Mouse (Mus musculus): ENCODE measurements around the gene Traf4. TPM values are rescaled to one million over a fixed set of nuclear protein-coding genes. Genes with fewer than 3 reads are reported as not detected.

Traf4 gene
- polyA plus RNA-seq (2021; fragmentation: Nextera tagmentation) = 3.4 and 8.9 TPM in 2 replicates
- long read RNA-seq, experiment 1, transcript Traf4-201 (7 exons, 2,078 nt) = major isoform, 33 of 46 reads
- long read RNA-seq, experiment 1, partial matches to known transcripts = 3 of 46 reads
- long read RNA-seq, experiment 1, other reads (novel, unspliced or antisense) = 10 of 46 reads
- long read RNA-seq, experiment 2, partial matches to known transcripts = 2 of 6 reads
- long read RNA-seq, experiment 2, other reads (novel, unspliced or antisense) = 0 of 6 reads

GRCm38 (mm10) chr11:78164924-78165760 is at the start of gene Traf4:
Gene Traf4, minus strand, starts transcription at chr11:78165589.

GRCm38 (mm10) chr11:78193113-78193512 is 27.7 kb upstream of the Traf4 start, which contains the start of gene Proca1:
Gene Proca1, plus strand, starts transcription at chr11:78193392.

GRCm38 (mm10) chr11:78188331-78189233 is 23.2 kb upstream of the Traf4 start, which contains the start of gene Rab34:
Gene Rab34, plus strand, starts transcription at chr11:78188430.

DNA sequence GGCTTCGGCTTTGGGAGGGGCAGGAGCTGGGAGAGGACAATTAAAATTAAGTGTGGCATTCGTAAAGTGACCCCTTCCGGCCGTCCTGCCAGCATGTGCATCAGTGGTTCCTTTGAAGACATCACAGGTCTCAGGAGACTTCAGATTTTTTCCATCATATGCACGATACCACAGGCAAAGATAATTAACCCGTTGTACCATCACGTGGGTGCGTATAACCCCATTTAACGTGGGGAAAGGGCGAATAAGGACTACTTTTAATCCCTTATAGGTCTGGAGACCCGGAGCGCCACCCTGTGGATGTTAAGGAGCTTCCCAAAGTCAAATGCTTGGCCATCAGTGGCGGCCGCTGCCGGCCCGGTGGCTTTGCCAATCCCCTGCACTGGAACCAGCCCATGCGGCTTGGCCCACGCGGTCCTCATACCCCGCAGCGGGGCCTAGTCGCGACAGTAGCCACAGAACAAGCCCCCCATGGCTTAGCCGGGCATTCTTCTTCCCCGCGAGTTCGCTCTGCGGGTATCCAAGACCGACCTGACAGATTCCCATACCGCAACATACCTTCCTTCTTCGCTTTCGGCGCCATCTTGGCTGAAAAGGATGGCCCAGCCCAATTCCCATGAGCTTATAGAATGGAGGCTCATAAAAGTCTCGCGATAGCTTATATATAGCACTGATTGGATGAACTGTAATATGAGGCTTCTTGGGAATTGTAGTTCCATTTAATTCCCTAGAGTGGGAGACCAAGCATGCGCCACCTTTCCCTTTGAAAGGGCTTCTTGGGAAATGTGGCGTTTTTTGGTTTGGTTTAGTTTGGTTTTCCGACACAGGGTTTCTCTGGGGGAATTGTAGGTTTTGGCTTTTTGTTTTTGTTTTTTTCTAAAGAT is 17.8 kb upstream of the Traf4 start, which contains the start of gene Rpl23a:
Gene Rpl23a, minus strand, starts transcription at position 624 of the 884 bp plus-strand sequence.

DNA sequence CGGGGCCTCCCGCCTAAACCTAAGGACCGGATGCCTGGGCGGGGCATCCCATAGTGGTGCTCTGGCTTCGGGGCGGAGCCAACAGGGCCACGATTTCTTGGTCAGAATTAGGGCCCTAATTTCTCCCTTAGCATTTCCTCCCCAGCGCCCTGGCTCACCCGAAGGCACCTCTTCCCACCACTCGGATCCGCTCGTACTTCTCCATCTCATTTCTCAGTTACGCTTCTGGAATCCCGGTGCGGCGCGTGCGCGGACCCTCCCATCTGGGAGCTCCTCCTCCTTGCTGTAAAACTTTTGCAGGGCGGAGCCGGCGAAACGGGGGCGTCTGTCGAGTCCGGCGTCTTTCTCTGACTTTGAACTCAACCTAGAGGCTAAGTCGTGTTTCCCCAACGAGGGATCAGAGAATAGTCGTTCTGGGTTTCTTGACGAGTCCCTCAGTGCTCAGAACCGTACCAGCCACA is 11.0 kb upstream of the Traf4 start, which contains the start of the genes Nek8 and Tlcd1:
Gene Nek8, minus strand, starts transcription at position 274 of the 461 bp plus-strand sequence.
Gene Tlcd1, plus strand, starts transcription at position 310 of the 461 bp plus-strand sequence.

Other genes starting within 250 kb of the Traf4 start
- gene Sez6, start 234.8 kb downstream of the Traf4 start, polyA plus RNA-seq (2021; fragmentation: Nextera tagmentation) = 25.6 and 123 TPM in 2 replicates
- 5.7 and 6.3 TPM in 2 replicates for gene Phf12, start 182.8 kb downstream of the Traf4 start, polyA plus RNA-seq (2021; fragmentation: Nextera tagmentation)
- 8.0 and 8.2 TPM in 2 replicates for gene Dhrs13, start 133.3 kb downstream of the Traf4 start, polyA plus RNA-seq (2021; fragmentation: Nextera tagmentation)
- 89.7 and 90.8 TPM in 2 replicates for gene Flot2, start 127.7 kb downstream of the Traf4 start, polyA plus RNA-seq (2021; fragmentation: Nextera tagmentation)
- 11.0 and 13.0 TPM in 2 replicates for gene Eral1, start 85.2 kb downstream of the Traf4 start, polyA plus RNA-seq (2021; fragmentation: Nextera tagmentation)
- gene Fam222b, start 70.9 kb downstream of the Traf4 start, polyA plus RNA-seq (2021; fragmentation: Nextera tagmentation) = 8.8 and 12.2 TPM in 2 replicates
- 1.9 TPM in 2 replicates for gene Nek8, start 11.1 kb upstream of the Traf4 start, polyA plus RNA-seq (2021; fragmentation: Nextera tagmentation)
- 38.5 and 43.5 TPM in 2 replicates for gene Tlcd1, start 11.1 kb upstream of the Traf4 start, polyA plus RNA-seq (2021; fragmentation: Nextera tagmentation)
- 870 and 1,461 TPM in 2 replicates for gene Rpl23a, start 18.0 kb upstream of the Traf4 start, polyA plus RNA-seq (2021; fragmentation: Nextera tagmentation)
- 14.8 and 17.6 TPM in 2 replicates for gene Rab34, start 22.8 kb upstream of the Traf4 start, polyA plus RNA-seq (2021; fragmentation: Nextera tagmentation)
- gene Proca1, start 27.8 kb upstream of the Traf4 start, polyA plus RNA-seq (2021; fragmentation: Nextera tagmentation) = 5.5 and 6.3 TPM in 2 replicates
- gene Sdf2, start 80.2 kb upstream of the Traf4 start, polyA plus RNA-seq (2021; fragmentation: Nextera tagmentation) = 129 and 164 TPM in 2 replicates
- gene Supt6, start 80.4 kb upstream of the Traf4 start, polyA plus RNA-seq (2021; fragmentation: Nextera tagmentation) = 11.8 and 13.1 TPM in 2 replicates
- gene 2610507B11Rik, start 96.2 kb upstream of the Traf4 start, polyA plus RNA-seq (2021; fragmentation: Nextera tagmentation) = 46.6 and 50.5 TPM in 2 replicates
- gene BC030499, start 125.3 kb upstream of the Traf4 start, polyA plus RNA-seq (2021; fragmentation: Nextera tagmentation) = 2.7 and 2.8 TPM in 2 replicates
- 1.7 TPM in 2 replicates for gene Spag5, start 135.9 kb upstream of the Traf4 start, polyA plus RNA-seq (2021; fragmentation: Nextera tagmentation)
- gene Aldoc, start 157.4 kb upstream of the Traf4 start, polyA plus RNA-seq (2021; fragmentation: Nextera tagmentation) = 1,417 and 1,712 TPM in 2 replicates
- gene Pigs, start 162.8 kb upstream of the Traf4 start, polyA plus RNA-seq (2021; fragmentation: Nextera tagmentation) = 53.9 and 59.8 TPM in 2 replicates
- gene Unc119, start 177.9 kb upstream of the Traf4 start, polyA plus RNA-seq (2021; fragmentation: Nextera tagmentation) = 7.4 and 56.0 TPM in 2 replicates
- gene Foxn1, start 221.0 kb upstream of the Traf4 start, polyA plus RNA-seq (2021; fragmentation: Nextera tagmentation) = not detected in 2 replicates